Mouse (Mus musculus): ENCODE data around the gene Wwp2. TPM values are rescaled to one million over a fixed set of nuclear protein-coding genes. Genes with fewer than 3 reads are reported as not detected.

Wwp2 gene
- polyA plus RNA-seq, 1 experiment from 2014 or later, result 84.3 TPM

GRCm38 (mm10) chr8:107455268-107455667, 19.1 kb downstream of the Wwp2 start:
- Histone ChIP-seq H3K27me3 (no peaks in the 10 kb centered on the region), H3K9me3 (replicated peaks) (no peaks in the 10 kb centered on the region), H3K9ac (no peak overlapping the region), H3K27ac (replicated peaks) (no peak overlapping the region), H3K4me1 (no peaks in the 10 kb centered on the region), H3K4me2 (replicated peaks) (no peak overlapping the region), H3K36me3 (peaks cover 14% of the 10 kb centered on the region), H3K4me3 (replicated peaks) (no peak overlapping the region)
- no peak for ATAC-seq (ENCODE audit: insufficient number of reproducible peaks, low FRiP score, low TSS enrichment, low read depth)
- WGBS, result 7% methylated on average over 3 of the region's 3 CpGs

DNA sequence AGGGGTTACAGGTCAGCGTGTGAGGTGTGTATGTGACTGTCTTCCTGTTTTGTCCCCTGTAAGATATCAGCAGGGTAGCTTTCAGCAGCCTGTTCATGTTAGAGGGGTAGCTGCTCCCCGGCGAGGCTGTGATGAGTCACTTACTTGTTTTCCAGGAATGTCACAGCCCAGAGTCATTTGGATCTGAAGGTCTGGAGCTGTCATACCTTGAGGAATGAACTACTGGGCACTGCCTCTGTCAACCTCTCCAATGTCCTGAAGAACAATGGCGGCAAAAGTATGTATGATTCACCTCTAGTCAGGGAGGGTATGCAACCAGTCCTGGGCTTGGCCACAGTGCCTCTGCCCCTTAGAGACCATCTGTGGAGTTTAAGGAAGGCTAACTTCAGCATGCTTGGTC, 21.6 kb downstream of the Wwp2 start:
- Histone ChIP-seq H3K36me3 (peaks cover 27% of the 10 kb centered on the region), H3K9me3 (replicated peaks) (no peaks in the 10 kb centered on the region), H3K4me3 (replicated peaks) (no peak overlapping the region), H3K27ac (replicated peaks) (0 out of 2 replicates have a peak overlapping the region, but pooled peaks have one; percentile 22), H3K9ac (no peak overlapping the region), H3K4me1 (no peaks in the 10 kb centered on the region), H3K27me3 (no peaks in the 10 kb centered on the region), H3K4me2 (replicated peaks) (no peak overlapping the region)
- WGBS, result 65% methylated on average over 4 of the region's 4 CpGs
- no peak for ATAC-seq (ENCODE audit: insufficient number of reproducible peaks, low FRiP score, low TSS enrichment, low read depth)

DNA sequence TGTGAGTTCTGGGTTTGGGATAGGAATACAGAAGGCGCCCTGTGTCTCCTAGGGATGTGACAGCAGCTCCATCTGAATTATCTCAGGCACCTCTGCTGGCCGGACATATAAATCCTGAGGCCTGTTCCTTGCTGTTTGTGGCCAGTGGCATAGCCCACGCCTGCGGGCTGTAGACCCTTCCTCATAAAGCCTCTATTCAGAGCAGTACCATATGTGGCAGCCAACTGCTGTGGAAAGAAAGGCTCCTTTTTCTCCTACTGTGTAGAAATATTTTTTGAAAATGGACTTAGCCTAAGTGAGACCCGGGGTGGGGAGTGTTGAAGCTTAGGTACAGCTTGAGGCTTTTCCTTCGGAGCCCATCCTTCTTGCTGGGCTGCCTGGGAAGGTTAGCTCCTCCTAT, 22.1 kb downstream of the Wwp2 start:
- H3K4me1 ChIP-seq, result no peaks in the 10 kb centered on the region
- H3K27ac ChIP-seq (replicated peaks), result 0 out of 2 replicates have a peak overlapping the region, but pooled peaks have one; percentile 22
- H3K9ac ChIP-seq, result no peak overlapping the region
- ATAC-seq (ENCODE audit: insufficient number of reproducible peaks, low FRiP score, low TSS enrichment, low read depth), result no peak
- H3K9me3 ChIP-seq (replicated peaks), result no peaks in the 10 kb centered on the region
- WGBS, result 53% methylated on average over 6 of the region's 6 CpGs
- H3K27me3 ChIP-seq, result no peaks in the 10 kb centered on the region
- H3K4me2 ChIP-seq (replicated peaks), result no peak overlapping the region
- peaks cover 27% of the 10 kb centered on the region for H3K36me3 ChIP-seq
- no peak overlapping the region for H3K4me3 ChIP-seq (replicated peaks)

DNA sequence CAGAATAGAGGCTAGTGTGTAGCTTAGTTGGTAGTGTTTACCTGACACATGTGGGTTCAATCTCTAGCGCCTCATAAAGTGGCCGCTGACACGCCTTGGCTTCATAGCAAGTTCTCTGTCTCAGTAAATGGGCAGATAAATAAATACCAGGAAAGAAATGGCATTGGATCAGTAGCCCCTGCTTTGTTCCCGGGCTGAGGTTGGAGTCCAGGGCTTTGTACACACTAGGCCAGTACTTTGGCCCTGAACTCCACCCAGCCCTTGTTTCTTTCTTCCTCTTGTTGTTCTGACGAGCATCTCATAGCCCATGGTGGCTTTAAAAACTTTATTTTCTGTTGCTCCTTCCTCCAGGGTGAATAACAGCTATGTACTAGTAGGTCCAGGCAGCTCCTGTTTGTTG, 26.3 kb downstream of the Wwp2 start:
- Histone ChIP-seq H3K4me2 (replicated peaks) (no peak overlapping the region), H3K27me3 (no peaks in the 10 kb centered on the region), H3K4me1 (no peaks in the 10 kb centered on the region), H3K4me3 (replicated peaks) (no peak overlapping the region), H3K27ac (replicated peaks) (no peak overlapping the region), H3K9me3 (replicated peaks) (no peaks in the 10 kb centered on the region), H3K9ac (no peak overlapping the region), H3K36me3 (peaks cover 27% of the 10 kb centered on the region; the same call in 1 of the 2 replicates)
- no peak for ATAC-seq (ENCODE audit: insufficient number of reproducible peaks, low FRiP score, low TSS enrichment, low read depth)
- 92% methylated on average over 5 of the region's 5 CpGs for WGBS

DNA sequence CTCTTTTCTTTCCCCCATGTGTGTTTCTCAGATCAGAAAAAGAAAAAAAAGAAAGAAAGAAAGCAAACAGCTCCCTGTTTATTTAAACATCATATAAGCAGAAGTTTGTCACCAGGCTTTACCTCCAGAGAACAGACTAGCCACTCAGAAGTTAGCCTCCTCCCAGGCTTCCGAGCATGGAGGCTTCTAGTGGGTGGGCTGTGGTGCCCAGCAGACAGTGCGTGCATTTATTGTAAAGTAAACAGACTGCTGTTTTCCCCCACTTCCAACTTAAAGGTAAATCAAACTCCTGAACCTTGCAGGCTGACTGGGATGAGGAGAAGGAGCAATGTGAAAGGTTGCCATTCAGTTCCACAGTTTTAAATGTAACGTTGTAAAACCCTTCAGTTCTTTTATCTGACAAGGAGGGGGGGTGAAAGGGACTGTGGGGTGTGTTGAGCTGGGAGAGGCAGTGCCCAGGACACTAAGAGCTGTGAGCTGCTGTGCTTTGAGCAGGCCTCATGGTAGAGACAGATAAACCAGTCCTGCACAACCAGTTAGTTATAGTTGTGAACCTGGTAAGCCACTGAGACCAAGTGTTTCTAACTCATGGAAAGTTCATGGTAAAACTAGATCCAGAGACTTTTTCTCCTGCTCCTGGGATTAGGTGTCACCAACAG, 29.3 kb downstream of the Wwp2 start:
- ATAC-seq (ENCODE audit: insufficient number of reproducible peaks, low FRiP score, low TSS enrichment, low read depth), result 0 out of 2 replicates have a peak, but pooled peaks have one; percentile 20
- no peak overlapping the region for H3K4me2 ChIP-seq (replicated peaks)
- H3K27me3 ChIP-seq, result no peaks in the 10 kb centered on the region

DNA sequence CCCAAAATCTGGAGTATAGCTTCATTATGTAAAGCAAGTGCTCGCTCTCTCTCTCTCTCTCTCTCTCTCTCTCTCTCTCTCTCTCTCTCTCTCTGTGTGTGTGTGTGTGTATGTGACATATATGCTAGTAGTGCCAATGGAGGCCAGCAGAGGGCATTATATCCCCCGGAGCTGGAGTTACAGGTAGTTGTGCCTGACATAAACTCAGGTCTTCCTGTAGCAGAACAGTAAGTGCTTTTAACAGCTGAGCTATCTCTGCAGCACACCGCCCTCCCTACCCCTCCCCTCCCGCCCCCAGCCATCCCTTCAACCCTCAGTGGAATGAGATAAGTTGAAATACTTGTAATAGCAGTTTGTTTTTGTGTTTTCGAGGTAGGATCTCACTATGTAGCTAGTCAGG, 30.5 kb downstream of the Wwp2 start:
- Histone ChIP-seq H3K27ac (replicated peaks) (no peak overlapping the region), H3K36me3 (peaks cover 8% of the 10 kb centered on the region; the same call in 1 of the 2 replicates), H3K4me2 (replicated peaks) (no peak overlapping the region), H3K4me1 (peaks cover 18% of the 10 kb centered on the region), H3K4me3 (replicated peaks) (no peak overlapping the region), H3K9ac (no peak overlapping the region), H3K27me3 (no peaks in the 10 kb centered on the region), H3K9me3 (replicated peaks) (no peaks in the 10 kb centered on the region)
- WGBS, result 89% methylated on average over 5 of the region's 5 CpGs
- no peak for ATAC-seq (ENCODE audit: insufficient number of reproducible peaks, low FRiP score, low TSS enrichment, low read depth)

More for the DNA sequence above, 29.3 kb downstream of the Wwp2 start:
- peak overlapping the region; percentile 72 for H3K27ac ChIP-seq (replicated peaks)
- no peak overlapping the region for H3K9ac ChIP-seq
- 57% methylated on average over 3 of the region's 3 CpGs for WGBS
- no peaks in the 10 kb centered on the region for H3K9me3 ChIP-seq (replicated peaks)
- H3K36me3 ChIP-seq, result peaks cover 16% of the 10 kb centered on the region; the same call in 1 of the 2 replicates
- H3K4me1 ChIP-seq, result peaks cover 18% of the 10 kb centered on the region
- H3K4me3 ChIP-seq (replicated peaks), result no peak overlapping the region

DNA sequence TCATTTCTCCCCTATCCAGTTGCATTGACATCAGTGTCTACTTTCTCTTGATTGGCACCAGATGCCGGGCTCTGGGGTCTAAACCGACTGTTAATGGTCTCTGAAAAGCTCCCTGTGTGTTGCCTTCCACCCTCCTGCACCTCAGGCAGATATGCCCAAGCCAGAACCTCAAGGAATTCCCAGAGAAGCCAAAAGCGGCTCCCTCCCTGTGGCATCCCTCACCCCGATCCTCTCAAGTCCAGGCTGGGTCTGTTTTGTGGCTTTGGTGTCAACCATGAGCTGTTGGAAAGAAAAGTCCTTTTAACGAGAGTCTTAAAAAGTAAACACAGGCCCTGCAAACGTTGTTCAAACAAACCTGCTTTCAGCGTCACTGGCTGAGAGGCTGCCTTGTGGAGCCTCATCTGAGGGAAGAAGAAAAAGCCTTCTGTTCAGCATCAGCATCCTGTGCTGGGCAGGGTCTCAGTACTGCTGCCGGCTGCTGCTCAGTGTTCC, 32.7 kb downstream of the Wwp2 start:
- WGBS, result 24% methylated on average over 8 of the region's 8 CpGs
- Histone ChIP-seq H3K9ac (no peak overlapping the region), H3K9me3 (replicated peaks) (no peaks in the 10 kb centered on the region), H3K27ac (replicated peaks) (peak overlapping the region; percentile 82), H3K36me3 (peaks cover 5% of the 10 kb centered on the region; the same call in 1 of the 2 replicates), H3K4me1 (peaks cover 26% of the 10 kb centered on the region), H3K4me3 (replicated peaks) (no peak overlapping the region), H3K4me2 (replicated peaks) (no peak overlapping the region), H3K27me3 (no peaks in the 10 kb centered on the region)
- peak; percentile 69 for ATAC-seq (ENCODE audit: insufficient number of reproducible peaks, low FRiP score, low TSS enrichment, low read depth)

DNA sequence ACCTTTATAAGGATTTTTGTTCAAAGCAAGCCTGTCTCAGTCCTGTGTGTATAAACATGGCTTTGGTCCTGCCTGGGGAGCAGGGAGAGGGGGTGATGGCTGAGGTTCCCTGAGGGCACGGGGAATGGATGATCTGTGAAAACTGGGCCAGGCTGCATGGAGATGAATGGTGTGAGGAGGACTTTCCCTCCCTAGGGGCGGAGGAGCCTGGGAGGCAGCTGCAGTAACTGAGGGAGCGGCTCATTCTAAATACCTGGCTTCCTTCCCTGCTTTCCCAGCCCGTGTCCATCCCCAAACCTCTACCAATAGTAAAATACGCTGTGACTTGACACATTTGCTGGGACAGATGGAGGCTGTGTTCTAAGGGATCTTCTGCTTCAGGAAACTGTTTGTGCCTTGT, 34.1 kb downstream of the Wwp2 start:
- Histone ChIP-seq H3K27ac (replicated peaks) (peak overlapping the region; percentile 51), H3K36me3 (peaks cover 5% of the 10 kb centered on the region; the same call in 1 of the 2 replicates), H3K4me3 (replicated peaks) (no peak overlapping the region), H3K4me2 (replicated peaks) (no peak overlapping the region), H3K27me3 (no peaks in the 10 kb centered on the region), H3K4me1 (peaks cover 26% of the 10 kb centered on the region), H3K9ac (no peak overlapping the region), H3K9me3 (replicated peaks) (no peaks in the 10 kb centered on the region)
- 59% methylated on average over 5 of the region's 5 CpGs for WGBS
- no peak for ATAC-seq (ENCODE audit: insufficient number of reproducible peaks, low FRiP score, low TSS enrichment, low read depth)

DNA sequence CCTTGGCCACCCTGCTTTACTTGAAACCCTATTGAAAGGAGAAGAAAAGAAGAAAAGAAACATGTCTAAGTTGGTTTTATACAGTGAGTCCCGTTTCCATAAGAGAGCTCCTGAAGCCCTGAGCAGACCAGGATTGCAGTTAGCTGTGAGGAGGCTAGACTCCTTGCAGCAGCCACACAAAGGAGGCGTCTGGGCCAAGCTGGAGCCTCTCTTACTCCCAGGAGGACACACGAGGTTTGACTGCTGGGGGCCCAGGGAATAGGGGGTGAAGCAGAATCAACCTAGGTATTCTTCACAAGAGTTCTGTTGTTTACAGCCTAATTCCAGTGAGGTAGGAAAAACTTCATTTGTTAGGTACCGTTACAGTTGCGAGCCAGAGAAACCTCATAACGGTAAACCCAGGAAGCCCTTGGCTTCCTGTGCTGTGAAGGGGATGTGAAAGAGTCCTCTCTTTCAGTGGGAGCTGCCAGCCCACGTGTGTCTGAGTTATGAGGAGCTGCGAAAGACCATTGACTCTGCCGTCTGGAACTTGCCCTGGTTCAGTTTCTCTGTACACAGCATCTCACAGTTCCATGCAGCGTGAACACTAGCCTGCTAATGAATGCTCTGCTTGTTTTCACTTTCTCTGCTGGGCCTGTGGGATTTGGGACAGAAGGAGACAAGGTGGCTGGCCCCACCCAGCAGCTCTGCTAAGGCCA, 36.4 kb downstream of the Wwp2 start:
- peak; percentile 39; the same call in 1 of the 2 replicates for ATAC-seq (ENCODE audit: insufficient number of reproducible peaks, low FRiP score, low TSS enrichment, low read depth)
- Histone ChIP-seq H3K36me3 (no peaks in the 10 kb centered on the region), H3K4me3 (replicated peaks) (no peak overlapping the region), H3K27me3 (no peaks in the 10 kb centered on the region), H3K27ac (replicated peaks) (peak overlapping the region; percentile 53), H3K9ac (no peak overlapping the region), H3K9me3 (replicated peaks) (no peaks in the 10 kb centered on the region), H3K4me2 (replicated peaks) (no peak overlapping the region), H3K4me1 (peaks cover 26% of the 10 kb centered on the region)
- 47% methylated on average over 10 of the region's 10 CpGs for WGBS

DNA sequence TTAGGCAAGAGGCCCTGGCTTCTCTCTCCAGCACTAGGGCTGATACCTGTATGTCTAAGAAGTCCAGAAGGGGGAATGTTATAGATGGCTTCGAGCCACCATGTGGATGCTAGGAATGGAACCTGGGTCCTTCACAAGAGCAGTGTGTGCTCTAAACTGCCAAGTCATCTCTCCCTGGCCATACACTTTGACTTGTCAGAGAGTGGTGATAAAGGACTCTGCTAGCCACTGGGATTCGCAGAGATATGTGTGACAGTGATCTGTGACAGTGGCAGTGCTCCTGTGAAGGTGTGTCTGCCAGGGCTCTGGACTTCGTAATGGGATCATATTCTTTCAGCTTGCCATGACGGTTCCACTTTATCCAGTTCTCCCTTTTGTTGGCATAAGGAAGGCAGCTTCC, 37.2 kb downstream of the Wwp2 start:
- H3K9ac ChIP-seq, result no peak overlapping the region
- ATAC-seq (ENCODE audit: insufficient number of reproducible peaks, low FRiP score, low TSS enrichment, low read depth), result no peak
- H3K36me3 ChIP-seq, result no peaks in the 10 kb centered on the region
- peak overlapping the region; percentile 52; the same call in 1 of the 2 replicates for H3K27ac ChIP-seq (replicated peaks)
- no peaks in the 10 kb centered on the region for H3K9me3 ChIP-seq (replicated peaks)
- peaks cover 24% of the 10 kb centered on the region for H3K4me1 ChIP-seq
- H3K27me3 ChIP-seq, result no peaks in the 10 kb centered on the region
- H3K4me2 ChIP-seq (replicated peaks), result no peak overlapping the region
- WGBS, result 90% methylated on average over 4 of the region's 4 CpGs
- no peak overlapping the region for H3K4me3 ChIP-seq (replicated peaks)

DNA sequence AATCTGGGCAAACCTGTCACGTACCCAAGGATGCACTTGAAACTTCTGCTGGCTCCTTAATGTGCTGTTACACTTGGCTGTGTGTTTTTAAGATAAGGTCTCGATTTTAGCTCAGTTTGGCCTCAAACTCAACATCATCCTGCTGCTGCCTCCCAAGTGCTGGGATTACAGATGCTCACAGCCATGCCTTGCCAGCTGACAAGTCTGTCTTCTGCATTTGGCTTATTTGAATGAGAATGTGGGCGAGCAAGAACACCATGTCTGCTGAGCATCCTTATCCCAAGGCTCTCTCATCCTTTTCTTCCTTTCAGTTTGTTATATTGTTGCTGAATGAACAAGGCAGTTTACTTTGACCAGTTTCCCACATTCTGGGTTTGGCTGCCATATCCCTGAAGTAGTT, 39.4 kb downstream of the Wwp2 start:
- ATAC-seq (ENCODE audit: insufficient number of reproducible peaks, low FRiP score, low TSS enrichment, low read depth), result no peak
- Histone ChIP-seq H3K27me3 (no peaks in the 10 kb centered on the region), H3K4me2 (replicated peaks) (no peak overlapping the region), H3K9ac (no peak overlapping the region), H3K36me3 (no peaks in the 10 kb centered on the region), H3K4me1 (peaks cover 8% of the 10 kb centered on the region; the same call in 1 of the 2 replicates), H3K27ac (replicated peaks) (0 out of 2 replicates have a peak overlapping the region, but pooled peaks have one; percentile 2), H3K4me3 (replicated peaks) (no peak overlapping the region), H3K9me3 (replicated peaks) (no peaks in the 10 kb centered on the region)
- 72% methylated on average over 3 of the region's 3 CpGs for WGBS

Measured in embryonic facial prominence, embryonic 15.5 days (tissue).